Mouse (Mus musculus) large intestine, adult 2 months (tissue): Measurements from ENCODE around the gene Vmn1r160. TPM values are rescaled to one million over a fixed set of nuclear protein-coding genes. Genes with fewer than 3 reads are reported as not detected.
"Not testable (repeated sequence)": the region's sequence is repeated elsewhere in the genome, so short reads cannot be mapped to it uniquely, and the experiment has no call there.

ENCODE experiments used
- DNase-seq: peaks from one replicate; pipeline ENCODE4 v3.0.0-alpha.2; 2012; ENCODE audit warnings: low read depth, low spot score
- whole genome bisulfite sequencing: fragments of 180-500 bp; shearing (Covaris S2); methylation state at CpG from one replicate; pipeline ENCODE4 v1.1.7; 2018; 5-methylcytosine and 5-hydroxymethylcytosine counted together
- polyA plus RNA-seq: library from polyadenylated mRNA; depleted of rRNA; stranded (reverse); fragments of >200 nt; gene quantifications from 2 replicates; pipeline ENCODE4 v1.2.3, GENCODE M21; 2012; rRNA removed

The Vmn1r160 gene
- polyA plus RNA-seq = not detected in 2 replicates

DNA sequence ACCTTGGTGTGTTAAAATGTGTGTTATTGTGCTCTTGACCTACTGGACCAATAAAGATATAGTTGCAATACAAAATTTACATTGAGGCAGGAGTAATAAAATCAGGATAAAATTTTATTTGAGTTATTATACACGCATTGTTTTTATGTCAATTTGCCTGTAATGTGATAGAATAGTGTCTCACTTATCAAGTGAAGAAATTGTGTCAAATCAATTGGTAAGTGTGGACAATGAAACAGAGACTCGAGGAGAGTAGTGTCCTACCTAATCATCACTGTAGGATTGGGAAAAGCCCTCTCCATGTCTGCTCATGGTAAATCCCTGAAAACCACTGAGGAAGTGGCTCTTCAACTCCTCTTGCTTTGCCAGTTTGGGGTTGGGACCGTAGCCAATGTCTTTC, at the start of gene Vmn1r160:
Vmn1r160 (plus strand) TSS at position 301 of the 400 bp plus-strand sequence.
- not testable (repeated sequence) for DNase-seq
- WGBS = 40% methylated on average over 1 of the region's 3 CpGs

DNA sequence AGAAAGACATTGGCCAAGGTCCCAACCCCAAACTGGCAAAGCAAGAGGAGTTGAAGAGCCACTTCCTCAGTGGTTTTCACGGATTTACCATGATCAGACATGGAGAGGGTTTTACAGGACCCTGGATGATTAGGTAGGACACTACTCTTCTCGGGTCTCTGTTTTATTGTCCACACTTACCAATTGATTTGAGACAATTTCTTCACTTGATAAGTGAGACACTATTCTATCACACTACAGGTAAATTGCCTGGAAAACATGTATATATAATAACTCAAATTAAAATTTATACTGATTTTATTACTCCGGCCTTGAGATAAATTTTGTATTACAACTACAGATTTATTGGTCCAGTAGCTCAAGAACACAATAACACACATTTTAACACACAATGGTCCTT, 27.5 kb upstream of the Vmn1r160 start, which contains the start of gene Vmn1r159:
Vmn1r159 (minus strand) TSS at position 101 of the 400 bp plus-strand sequence.
- not testable (repeated sequence) for DNase-seq
- whole genome bisulfite sequencing = 57% methylated on average over 3 of the region's 3 CpGs

Other genes with a start within 250 kb of the Vmn1r160 start
- gene Vmn1r155, start 213.2 kb upstream of the Vmn1r160 start, polyA plus RNA-seq = not detected in 2 replicates
- not detected in 2 replicates for gene Gm8693, start 178.9 kb upstream of the Vmn1r160 start, polyA plus RNA-seq
- not detected in 2 replicates for gene Gm4567, start 151.5 kb upstream of the Vmn1r160 start, polyA plus RNA-seq
- not detected in 2 replicates for gene Vmn1r157, start 109.5 kb upstream of the Vmn1r160 start, polyA plus RNA-seq
- gene Vmn1r158, start 80.4 kb upstream of the Vmn1r160 start, polyA plus RNA-seq = not detected in 2 replicates
- gene Vmn1r159, start 27.6 kb upstream of the Vmn1r160 start, polyA plus RNA-seq = not detected in 2 replicates
- gene Gm4214, start 113.4 kb downstream of the Vmn1r160 start, polyA plus RNA-seq = not detected in 2 replicates
- gene Gm4216, start 148.7 kb downstream of the Vmn1r160 start, polyA plus RNA-seq = not detected in 2 replicates
- gene Vmn1r163, start 184.3 kb downstream of the Vmn1r160 start, polyA plus RNA-seq = not detected in 2 replicates
- gene Gm8720, start 196.2 kb downstream of the Vmn1r160 start, polyA plus RNA-seq = not detected in 2 replicates